Mouse (Mus musculus): ENCODE measurements around the gene Hspbap1. TPM values are rescaled to one million over a fixed set of nuclear protein-coding genes. Genes with fewer than 3 reads are reported as not detected.

Hspbap1 gene
- 14.7 and 15.1 TPM in 2 replicates for polyA plus RNA-seq (2012; rRNA removed)

DNA sequence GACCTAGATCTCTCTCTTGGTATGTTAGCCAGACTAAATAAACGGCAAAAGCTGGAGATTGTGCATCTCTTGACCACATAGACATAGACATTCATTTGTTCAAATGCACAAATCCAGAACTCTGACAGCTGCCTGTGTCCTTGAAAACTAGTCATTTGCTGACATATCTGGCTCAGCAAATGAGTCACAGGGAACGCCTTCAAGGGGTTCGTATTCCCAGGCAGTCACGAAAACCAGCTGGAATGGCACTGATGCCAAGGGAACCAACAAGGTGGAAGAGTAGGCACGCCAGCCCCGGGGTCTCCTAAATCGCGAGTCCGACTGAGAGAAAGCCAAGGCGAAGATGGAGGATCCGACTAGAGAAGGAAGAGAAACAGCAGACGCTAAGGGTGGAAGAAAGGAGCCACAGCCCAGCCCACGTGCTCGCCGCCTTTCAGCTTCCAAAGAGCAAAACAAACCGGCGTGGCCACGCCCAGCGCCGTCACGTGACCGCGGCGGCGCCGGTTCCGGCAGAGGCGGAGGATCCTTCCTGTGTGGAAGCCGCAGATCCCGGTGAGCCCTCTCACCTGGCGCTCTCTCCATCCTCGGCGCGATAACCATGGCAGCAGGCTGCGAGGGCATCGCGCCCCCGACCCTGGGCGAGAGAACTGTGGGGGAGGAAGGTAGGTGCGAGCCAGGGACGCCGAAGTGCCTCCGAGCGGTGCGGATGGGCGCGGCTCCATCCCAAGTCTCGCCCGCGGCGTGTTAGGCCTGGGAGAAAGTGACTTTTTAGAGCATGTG lies at the start of gene Hspbap1:
Hspbap1 (plus strand) TSS at position 498 of the 780 bp plus-strand sequence.

DNA sequence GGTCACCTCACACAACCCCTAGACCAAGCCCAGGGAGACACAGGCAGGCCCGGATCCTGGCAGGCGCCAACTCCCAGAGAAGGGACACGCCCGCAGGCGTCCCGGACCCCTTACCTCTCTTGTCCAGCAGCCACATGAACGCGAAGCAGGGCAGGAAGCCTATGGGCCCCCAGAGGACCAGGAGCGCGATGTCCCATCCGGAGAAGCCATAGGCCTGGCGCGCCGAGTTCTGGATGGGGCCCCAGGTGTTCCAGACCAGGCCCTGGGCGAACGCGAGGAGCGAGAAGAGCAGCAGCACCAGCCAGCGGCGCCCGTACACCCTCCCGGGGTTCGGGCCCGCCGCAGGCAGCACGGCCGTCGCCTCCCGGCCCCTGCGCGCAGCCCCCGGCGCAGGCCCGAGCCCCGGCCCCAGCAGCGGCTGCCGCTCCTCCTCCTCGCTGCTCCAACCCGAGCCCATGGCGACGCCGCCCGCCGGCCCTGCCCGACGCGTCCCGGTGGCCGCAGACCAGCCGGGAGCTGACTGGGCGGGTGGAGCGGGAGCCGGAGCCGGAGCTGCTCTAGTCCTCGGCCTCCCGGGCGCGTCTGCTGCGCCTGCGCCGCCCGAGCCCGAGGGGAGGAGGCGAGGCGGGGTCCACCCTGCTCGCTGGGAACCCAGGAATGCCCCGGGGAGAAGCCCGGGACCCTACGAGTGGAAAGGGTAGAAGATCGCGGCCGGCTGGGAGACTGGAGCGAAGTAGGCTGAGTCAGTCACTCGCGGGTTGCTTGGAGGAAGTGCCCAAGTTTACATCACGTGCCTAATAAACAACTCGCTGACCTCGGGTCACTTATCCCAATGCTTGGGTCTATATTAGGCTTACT lies 1.2 kb upstream of the Hspbap1 start, which contains the start of gene Dirc2:
Dirc2 (minus strand) TSS at position 572 of the 858 bp plus-strand sequence.

DNA sequence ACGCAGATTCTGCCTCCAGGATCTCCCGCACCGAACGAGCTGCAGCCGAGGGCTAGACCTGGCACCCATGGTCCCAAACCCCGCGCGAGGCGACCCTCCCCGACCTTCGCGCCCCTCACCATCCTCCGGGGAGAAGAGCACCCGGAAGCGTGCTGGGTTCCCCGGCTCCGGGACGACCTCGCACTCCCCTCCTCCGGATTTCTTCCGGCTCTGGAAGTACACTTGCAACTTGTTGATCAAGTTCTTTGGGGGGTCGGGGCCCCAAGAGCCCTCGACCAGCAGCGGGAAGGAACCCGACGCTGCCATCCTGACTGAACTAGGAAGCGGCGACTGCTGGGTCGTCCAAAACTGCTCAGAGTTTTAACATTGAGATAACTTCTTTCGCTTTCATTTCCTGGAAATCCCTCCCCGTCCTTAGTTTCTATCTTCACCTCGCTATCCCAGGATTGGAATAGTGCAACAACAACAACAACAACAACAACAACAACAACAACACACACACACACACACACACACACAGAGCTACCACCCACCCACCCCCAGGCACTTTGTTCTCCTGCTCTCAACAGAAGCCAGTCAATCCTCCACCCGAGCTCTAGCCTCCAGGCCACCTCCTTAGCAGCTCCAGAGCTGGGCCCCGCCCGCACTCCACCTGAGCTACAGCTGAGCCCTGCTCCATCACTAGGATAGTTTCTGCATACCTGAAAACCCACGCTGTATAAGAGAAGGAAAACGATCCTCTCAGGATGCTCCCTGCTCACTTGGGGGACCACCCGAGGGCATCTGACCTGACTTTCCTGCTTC lies 101.1 kb downstream of the Hspbap1 start, which contains the start of gene Parp14:
Parp14 (minus strand) TSS at position 497 of the 804 bp plus-strand sequence.

Other genes starting within 250 kb of the Hspbap1 start
- gene Sema5b, start 229.2 kb upstream of the Hspbap1 start, polyA plus RNA-seq (2012; rRNA removed): 30.6 and 35.8 TPM in 2 replicates
- 72.0 and 76.3 TPM in 2 replicates for gene Dirc2, start 1.0 kb upstream of the Hspbap1 start, polyA plus RNA-seq (2012; rRNA removed)
- 0.66 and 1.1 TPM in 2 replicates for gene Parp14, start 101.2 kb downstream of the Hspbap1 start, polyA plus RNA-seq (2012; rRNA removed)
- gene Parp9, start 168.1 kb downstream of the Hspbap1 start, polyA plus RNA-seq (2012; rRNA removed): 2.3 and 2.9 TPM in 2 replicates
- gene Dtx3l, start 168.8 kb downstream of the Hspbap1 start, polyA plus RNA-seq (2012; rRNA removed): 1.1 and 1.3 TPM in 2 replicates
- gene Kpna1, start 208.4 kb downstream of the Hspbap1 start, polyA plus RNA-seq (2012; rRNA removed): 37.7 and 39.9 TPM in 2 replicates